Mouse (Mus musculus) right cerebral cortex, postnatal 25 days (tissue): Measurements from ENCODE around the gene Calm5.
"Not testable (repeated sequence)": the region's sequence is repeated elsewhere in the genome, so short reads cannot be mapped to it uniquely, and the experiment has no call there.

ENCODE experiments used
- DNase-seq: peaks from one replicate; pipeline ENCODE4 v3.0.0; 2022

Calm5 gene

DNA sequence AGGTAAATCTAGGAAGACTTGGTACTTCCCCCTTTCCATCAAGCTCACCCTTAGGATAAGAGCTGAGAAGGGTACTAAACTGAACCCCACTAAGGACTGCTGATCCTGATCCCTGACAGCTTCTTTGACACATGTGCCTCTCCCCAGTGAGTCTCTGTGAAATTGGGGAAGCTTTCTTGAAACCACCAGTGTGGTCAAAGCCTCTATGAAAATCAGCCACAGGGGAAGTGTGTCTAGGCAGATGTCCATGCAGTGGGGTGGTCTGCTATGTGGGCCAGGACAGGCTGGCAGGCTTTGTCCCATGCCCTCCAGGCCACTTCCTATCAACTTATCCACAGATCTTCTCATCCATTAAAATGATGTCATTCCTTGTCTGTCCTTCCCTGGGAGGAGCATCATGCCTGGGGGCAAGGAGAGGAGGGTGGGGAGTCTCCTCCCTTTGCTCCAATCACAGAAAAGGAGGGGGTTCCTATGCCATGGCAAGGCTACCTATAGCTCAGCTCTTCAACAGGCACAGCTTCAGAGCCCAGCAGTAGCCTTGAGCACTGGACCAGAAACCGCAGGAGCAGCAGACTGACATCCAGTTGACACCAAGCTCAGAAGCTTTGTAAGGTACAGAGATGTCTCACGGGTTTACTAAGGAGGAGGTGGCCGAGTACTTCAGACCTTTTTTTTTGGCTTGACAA, at the start of gene Calm5:
Calm5 (plus strand) TSS at position 526 of the 686 bp plus-strand sequence.
- DNase-seq, result not testable (repeated sequence)

DNA sequence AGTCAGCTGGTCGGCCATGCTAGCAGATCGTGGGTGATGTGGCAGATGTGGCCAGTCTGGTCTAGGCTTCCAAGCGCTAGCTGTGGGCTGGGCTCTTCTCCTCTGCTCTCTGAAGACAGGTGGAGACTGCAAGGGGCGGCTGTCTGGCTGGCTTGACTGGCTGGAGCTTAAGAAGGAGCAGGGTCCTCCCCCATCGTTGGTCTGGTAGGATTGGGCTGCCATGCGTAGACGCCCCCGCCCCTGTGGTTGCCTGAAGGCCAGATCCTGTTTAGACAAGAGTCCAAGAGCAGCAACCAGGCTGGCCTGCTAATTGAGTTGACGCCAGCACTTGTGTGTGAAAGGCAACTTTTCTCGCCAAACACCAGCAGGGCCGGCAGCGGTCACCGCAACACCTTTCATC, 49.8 kb upstream of the Calm5 start, which contains the start of gene Calml3:
Calml3 (minus strand) TSS at position 131 of the 400 bp plus-strand sequence.
- no peak for DNase-seq

DNA sequence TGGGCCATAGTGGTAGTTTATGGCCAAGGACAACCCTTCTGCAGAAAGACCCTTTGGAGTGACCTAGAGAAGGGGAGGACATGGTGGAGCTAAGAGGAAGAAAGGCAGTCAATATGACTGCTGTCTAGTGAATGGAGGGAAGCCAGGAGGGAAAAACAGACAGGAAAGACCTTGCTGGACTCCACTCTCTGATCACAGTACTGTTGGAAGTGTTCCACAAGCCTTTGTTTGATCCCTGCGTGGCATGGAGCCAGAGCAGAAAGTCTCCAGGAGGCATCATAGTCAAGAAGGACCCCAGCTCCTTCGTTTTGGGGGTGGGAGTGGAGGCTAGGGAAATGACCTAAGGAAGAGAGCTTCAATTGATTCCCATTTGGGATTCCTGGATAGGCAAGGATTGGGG, 48.8 kb upstream of the Calm5 start:
- no peak for DNase-seq

DNA sequence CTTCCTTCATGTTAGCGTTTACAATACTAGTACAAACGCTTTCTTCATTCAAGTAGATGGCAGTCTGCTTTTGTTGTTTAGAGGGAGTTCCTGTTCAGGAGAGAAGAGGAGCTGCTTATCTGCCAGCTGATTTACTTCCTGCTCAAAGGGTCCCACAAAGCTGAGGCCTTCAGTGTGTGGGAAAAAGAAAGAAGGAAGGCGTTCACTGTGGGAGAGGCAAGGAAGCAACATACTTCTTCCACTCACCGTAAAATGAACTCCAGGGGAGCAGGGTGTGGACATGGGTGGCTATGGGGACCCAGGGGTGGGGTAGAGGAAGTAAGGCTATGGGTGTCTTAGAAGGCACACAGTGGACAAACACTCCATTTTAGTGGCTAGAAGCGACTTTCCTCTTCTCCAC, 48.3 kb upstream of the Calm5 start:
- DNase-seq, result no peak

DNA sequence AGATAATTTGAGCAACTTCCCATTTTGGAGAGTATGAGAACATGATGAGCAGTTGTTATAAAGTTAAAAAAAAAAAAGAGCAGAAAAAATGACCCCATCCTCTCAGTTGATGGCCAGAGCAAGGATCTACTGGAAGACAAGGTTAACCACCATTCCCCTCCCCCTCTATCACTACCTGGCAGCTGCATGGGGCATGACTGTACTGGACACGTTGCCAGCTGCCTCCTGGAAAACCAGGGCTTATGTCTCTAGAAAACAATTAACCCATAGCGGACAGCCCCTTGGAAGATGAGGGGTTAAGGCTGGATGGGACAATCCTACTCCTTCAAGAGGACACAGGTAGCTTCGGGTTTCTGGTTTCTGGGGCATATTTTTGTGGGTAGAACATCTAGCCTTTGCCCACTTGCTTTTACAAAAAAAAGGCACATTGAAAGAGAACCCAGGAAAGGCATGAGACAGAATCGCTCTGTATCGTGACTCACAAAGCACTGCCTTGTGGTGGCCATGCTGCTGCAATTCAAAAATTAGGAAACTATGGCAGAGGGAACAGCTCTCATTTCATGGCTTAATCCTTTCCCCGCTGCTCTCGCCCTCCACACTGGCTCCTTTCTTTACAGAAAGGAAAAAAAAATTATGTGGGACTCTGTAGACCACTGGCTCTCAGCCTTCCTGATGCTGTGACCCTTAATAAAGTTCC, 46.7 kb upstream of the Calm5 start:
- no peak for DNase-seq

DNA sequence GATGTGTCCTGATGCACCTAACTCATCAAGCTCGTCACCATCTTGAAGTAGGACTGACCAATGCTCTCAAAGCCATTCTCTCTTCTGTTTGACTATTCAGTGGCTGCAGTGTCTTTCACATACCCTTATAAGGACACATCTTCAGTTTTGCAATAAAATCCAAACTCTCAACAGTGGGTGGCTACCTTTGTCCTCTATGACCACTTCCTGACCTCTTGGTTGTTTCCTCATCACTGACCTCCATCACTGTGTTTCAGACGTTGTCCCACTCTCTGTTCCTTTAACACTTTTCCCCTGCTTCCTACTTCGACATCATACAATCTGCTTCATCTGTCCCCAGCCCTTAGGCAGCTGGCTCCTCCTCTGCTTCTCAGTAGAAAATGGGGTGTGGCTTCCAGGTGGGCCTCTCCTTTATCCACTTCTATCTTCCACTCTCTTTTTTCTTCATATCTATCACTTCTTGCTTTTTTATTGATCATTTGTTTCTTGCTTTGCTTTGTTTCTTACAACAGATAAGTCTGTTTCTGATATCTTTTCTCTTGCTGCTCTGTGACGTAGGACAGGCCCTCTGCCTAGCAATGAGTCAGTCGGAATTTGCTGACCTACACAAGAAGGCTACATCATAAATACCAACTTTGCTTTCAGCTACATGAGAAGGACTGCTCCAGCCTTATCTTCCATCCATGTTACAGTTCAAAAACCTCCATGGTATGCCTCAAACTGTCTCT, 35.8 kb upstream of the Calm5 start:
- no peak for DNase-seq

DNA sequence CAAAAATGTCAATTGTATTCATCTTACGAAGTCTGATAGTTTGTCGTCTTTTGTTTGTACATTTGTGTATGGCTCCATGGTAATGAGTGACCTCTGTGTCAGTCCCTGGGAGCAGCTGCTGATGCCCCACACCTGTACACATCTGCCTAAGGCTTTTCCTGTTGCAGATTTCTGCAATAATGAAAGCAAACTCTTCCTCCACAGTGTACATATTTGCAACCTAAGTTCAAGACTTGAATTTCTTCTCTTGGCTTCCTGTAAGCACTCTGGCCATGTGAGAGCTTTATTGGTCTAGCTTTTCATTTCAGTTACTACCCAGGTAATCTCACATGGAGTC, 35.3 kb upstream of the Calm5 start:
- DNase-seq, result no peak

DNA sequence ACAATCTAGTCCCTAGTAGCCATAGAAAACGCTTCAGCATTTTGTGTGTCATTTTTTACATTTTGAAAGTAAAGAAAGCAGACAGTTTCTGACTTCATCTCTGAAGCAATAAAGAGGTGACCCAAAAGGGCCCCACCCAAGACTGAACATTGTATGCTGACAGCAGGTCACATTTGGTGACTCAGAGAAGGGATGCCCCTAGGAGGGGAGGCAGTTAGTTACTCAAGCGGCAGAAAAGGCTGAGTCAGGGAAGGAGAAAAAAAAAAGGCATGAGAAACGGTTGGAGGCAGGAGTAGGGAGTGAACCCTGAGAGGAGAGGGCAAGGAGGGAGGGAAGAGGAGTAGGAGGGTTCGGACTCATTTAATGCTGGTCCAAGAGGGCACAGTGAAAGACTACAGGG, 31.9 kb upstream of the Calm5 start:
- no peak for DNase-seq

DNA sequence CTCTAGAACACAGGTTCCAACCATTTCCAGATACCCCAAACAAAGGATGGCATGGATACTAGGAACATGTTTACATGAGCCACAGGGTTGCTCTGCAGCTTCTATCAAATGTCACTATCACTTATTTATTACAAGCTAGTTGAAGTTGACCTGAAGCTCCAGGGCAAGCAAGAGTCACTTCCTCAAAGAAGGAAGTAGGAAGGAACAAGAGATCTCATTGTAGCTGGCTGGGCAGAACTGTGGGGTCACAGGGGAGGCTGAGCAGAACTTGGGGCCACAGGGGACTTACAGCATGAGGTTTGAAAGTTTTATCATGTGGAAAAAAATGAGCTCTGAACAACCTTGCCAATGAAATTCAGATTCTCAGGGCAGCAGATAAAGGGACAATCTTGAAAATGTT, 28.2 kb upstream of the Calm5 start:
- DNase-seq, result no peak

DNA sequence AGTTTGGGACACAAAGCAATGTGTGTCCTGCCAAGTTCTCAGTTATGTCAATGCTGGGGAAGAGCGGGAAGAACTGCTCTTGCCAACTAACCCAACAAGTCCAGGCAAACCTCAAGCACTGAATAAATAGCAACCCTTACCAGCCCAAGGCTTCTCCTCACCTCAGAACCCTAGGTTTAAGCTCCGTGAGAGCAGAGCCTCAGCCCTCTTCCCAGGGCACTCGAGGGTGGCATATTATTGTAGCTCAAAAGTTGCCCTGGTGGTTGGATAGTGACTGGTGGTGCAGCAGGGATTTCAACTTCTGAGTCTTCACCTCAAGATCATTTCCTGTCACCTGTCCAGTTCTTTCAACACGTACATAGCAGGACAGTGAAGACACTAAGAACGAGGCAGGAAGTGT, 22.4 kb upstream of the Calm5 start:
- no peak for DNase-seq

DNA sequence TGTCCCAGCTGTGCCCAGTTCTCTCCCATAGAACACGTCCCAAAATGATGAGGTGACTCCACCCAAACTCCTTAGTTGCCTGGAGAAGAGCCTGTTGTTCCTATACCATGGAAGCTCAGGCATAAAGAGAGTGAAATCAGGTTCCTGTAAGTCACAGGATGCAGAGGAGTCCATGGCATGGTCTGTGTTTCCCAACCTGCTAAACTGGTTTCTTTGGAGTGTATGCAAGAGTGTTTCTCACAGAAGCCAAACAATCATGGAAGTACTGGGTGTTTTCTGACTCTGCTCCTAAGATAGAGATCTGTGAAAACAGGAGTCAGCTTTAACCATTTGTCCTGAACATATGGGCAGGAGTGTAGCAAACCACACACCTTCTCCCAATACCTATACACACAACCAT, 22.0 kb upstream of the Calm5 start:
- no peak for DNase-seq

DNA sequence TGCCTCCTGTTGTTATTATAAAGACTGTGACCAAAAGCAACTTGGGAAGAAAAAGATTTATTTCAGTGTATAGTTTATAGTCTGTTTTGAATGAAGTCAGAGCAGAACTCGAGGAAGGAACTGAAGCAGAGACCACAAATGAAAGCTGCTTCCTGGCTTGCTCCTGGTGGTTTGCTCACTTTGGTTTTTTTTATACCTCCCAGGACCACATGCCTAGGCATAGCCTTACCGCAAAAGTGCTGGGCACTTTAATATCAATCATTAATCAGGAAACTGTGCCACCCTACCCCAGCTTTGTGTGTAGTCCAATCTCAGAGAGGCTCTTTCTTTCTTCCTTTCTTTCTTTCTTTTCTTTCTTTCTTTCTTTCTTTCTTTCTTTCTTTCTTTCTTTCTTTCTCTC, 21.5 kb upstream of the Calm5 start:
- DNase-seq, result no peak

DNA sequence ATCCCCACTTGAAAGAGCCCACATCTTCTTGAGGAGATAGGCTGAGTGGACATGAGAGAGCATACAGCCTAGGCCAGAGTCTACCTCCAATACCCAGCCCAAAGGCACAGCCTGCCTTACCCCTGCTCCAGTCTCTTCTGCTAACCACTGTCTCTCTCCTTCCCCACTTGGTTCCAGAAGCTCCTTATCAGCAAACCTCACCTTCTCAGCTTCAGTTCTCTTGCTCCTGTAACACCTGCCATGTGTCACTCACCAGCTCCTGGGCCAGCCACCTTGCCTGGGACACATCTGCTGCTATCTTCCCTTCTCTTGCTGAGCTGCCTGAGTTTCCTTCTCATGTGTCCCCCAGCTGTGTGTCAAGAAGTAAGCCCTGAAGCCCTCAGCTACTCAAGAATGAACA, 20.3 kb upstream of the Calm5 start:
- DNase-seq, result not testable (repeated sequence)

DNA sequence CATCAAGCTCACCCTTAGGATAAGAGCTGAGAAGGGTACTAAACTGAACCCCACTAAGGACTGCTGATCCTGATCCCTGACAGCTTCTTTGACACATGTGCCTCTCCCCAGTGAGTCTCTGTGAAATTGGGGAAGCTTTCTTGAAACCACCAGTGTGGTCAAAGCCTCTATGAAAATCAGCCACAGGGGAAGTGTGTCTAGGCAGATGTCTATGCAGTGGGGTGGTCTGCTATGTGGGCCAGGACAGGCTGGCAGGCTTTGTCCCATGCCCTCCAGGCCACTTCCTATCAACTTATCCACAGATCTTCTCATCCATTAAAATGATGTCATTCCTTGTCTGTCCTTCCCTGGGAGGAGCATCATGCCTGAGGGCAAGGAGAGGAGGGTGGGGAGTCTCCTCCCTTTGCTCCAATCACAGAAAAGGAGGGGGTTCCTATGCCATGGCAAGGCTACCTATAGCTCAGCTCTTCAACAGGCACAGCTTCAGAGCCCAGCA, 16.6 kb upstream of the Calm5 start, which contains the start of gene Calm4:
Calm4 (plus strand) TSS at position 446 of the 496 bp plus-strand sequence.
- DNase-seq, result not testable (repeated sequence)

DNA sequence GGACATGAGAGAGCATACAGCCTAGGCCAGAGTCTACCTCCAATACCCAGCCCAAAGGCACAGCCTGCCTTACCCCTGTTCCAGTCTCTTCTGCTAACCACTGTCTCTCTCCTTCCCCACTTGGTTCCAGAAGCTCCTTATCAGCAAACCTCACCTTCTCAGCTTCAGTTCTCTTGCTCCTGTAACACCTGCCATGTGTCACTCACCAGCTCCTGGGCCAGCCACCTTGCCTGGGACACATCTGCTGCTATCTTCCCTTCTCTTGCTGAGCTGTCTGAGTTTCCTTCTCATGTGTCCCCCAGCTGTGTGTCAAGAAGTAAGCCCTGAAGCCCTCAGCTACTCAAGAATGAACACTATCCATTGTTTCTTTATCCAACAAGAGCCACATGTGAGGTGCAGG, 13.3 kb upstream of the Calm5 start:
- DNase-seq, result not testable (repeated sequence)

DNA sequence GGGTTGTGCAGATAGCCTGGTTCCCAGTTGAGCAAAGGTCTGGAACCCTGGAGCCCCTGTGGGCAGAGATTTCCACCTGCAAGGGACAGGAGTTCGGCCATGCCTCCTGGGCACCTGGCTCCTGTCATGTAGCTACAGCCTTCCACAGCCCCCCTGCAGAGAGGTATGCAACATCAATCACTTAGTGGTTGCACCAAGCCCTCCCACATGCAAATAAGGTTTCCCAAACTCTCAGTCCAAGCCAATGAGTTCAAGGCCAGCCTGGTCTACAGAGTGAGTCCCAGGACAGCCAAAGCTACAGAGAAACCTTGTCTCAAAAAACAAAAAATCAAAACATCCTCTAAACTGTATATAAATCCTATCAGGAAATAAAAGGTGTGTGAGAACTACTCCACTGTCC, 3.6 kb upstream of the Calm5 start:
- DNase-seq, result no peak

DNA sequence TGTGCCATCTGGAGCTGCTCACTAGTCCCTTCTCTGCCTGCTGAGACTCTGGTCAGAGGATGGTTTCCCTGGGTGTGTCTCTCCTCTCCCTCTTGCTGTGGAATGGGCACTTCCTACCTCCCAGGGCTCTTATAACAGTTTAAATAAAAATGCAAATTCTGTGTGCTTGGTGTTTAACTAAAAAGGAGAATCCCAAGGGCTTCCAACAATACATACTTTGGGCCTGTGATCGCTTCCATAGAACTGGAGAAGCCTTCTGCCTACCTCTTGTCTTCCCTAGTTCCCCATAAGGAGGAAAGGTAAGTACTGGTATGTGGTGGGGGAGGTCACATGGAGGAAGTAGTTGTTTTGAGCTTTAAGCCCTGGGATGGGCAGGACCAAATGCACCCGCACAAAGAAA, 883 bp downstream of the Calm5 start:
- DNase-seq, result no peak

DNA sequence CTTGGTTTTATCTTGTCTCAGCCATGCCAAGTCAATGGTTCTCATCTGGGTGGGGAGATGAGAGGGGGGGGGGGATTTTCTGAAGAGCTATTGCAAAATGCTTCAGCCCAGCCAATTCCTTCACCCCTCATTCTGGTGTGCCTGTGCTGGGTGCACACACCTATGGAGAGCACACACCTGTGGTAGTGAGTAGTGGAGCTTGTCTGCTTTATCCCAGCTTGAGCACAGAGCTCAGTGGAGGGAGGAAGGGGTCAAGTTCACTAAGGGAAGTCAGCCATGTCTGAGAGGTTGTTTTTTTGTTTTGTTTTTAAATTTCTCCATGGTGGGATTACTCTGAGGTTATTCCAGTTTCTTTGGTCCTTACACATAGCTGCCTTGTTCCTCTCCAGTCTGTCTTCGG, 2.3 kb downstream of the Calm5 start:
- DNase-seq, result no peak

DNA sequence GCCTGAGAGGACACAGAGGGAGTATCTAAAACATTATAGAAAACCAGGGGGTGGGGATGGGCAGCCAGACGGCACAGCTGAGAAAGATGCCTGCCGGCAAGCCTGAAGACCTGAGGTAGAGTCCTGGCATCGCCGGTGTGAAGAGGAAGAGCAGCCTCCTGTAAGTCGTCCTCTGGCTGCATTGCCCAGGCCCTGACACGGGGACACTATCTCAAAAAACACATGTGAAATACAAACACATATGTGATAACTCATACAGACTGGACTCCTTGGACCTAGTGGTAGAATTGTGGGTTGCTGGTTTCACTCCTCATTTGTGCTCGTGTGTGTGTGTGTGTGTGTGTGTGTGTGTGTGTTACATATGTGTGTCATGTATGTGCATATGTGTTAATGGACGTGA, 7.3 kb downstream of the Calm5 start:
- DNase-seq, result no peak

DNA sequence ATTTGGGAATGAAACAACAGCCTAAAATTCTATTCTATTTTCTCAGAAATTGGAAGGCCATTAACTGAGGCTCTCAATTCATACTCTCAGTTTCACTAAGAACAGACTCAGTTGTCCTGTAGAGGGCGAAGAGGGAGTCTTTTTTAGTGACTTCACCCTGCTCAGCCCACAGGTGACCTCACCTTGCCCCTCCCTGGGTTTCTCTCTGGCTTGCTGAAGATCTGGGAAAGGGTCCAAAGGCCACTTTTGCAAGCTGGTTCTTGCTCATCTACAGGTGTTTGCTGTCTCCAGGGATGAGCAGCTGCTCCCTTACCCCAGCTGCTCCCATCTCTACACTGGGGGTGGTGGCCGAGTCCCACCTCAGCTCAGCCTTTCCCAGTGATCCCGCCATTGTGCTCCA, 8.4 kb downstream of the Calm5 start:
- no peak for DNase-seq

DNA sequence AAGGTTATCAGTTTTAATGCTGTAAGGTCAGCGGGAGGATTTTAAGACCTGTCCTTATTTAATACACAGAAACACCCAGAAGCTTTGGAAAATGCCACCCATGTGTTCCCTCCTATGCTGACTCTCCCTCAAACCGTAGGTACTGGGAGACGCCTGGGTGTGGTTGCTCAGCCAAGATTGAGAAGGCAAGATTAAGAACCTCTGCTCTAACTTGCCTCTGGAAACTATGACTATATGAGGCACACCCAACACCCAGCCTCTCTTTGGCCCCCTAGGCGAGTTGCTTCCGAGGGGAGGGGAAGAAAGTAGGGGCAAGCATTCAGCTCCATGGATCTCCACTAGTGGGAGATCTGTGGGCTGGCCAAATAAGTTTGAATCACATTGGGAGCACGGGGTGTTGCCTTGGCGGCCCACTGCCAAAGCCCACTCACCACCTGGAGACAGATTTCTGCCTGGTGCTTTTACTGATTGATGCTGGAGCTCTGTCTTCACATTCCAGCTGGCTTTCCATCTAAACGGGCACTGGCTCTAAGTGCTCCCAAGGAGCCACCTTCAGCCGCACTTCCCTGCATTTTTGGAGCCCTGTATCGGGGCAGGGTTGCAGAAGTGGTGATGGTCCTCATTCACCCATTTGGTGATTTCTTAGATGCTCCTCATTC, 9.1 kb downstream of the Calm5 start:
- peak; percentile 60 for DNase-seq

DNA sequence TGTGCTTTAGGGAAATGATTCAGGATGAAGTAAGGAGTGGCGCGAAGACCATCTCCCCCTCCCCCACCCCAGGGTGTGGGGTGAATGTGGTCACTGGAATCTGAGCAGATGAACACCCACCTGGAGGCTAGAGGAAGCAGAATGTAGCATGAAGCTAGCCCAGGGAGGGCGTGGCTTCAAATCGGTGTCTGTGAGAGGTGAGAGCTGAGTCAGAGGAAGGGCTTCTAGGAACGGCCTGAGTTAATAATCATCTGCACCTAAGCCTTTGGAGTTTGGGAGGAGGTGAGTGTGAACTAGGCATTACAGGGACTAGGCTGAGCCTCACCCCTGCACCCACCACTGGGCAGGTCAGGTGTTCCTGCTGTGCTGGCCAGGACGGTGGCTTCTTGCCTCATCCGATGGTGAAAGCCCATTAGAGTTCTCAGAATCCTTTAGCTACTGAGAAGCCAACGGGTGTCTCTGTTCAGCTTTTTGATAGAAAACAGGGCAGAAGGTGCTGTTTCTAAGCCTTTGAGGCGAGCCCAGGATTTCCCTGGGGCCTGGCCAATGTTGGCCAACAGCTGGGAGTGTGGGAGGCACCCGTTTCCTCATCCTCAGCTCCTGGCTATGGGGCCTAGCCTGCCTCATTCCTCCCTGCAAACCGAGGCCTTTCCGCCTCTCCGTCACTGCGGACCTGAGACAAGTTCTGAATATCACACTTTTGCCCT, 11.8 kb downstream of the Calm5 start:
- no peak for DNase-seq
